Mouse (Mus musculus) stomach, embryonic 14.5 days (tissue): Measurements from ENCODE around the gene Zyg11b. TPM values are rescaled to one million over a fixed set of nuclear protein-coding genes. Genes with fewer than 3 reads are reported as not detected.

Experiments used
- ATAC-seq: fragments of 200-750 bp; cut with Nextera tagmentation; 2 replicates; pipeline ENCODE4 v1.8.0; 2017; ENCODE audit warnings: low read depth, moderate TSS enrichment; ENCODE audit not compliant: insufficient number of reproducible peaks, insufficient read depth, low FRiP score
- H3K27ac ChIP-seq: fragments of 300-500 bp; sonication (generic); 2 replicates; pipeline ENCODE4 v1.5.1; 2014; ENCODE audit warnings: mild to moderate bottlenecking, low read length, moderate library complexity, mixed read lengths
- H3K27me3 ChIP-seq: fragments of 300-500 bp; sonication (generic); 2 replicates; pipeline ENCODE4 v1.6.1; 2014; ENCODE audit warnings: low read length, control low read depth, mixed read lengths; ENCODE audit not compliant: control insufficient read depth, insufficient read depth
- H3K36me3 ChIP-seq: fragments of 300-500 bp; sonication (generic); 2 replicates; pipeline ENCODE4 v1.6.1; 2014; ENCODE audit warnings: mild to moderate bottlenecking, control low read depth, low read length, moderate library complexity, mixed read lengths; ENCODE audit not compliant: control insufficient read depth, insufficient read depth
- H3K4me1 ChIP-seq: fragments of 300-500 bp; sonication (generic); 2 replicates; pipeline ENCODE4 v1.6.1; 2014; ENCODE audit warnings: low read length, control low read depth, mixed read lengths; ENCODE audit not compliant: control insufficient read depth, insufficient read depth
- H3K4me2 ChIP-seq: fragments of 300-500 bp; sonication (generic); replicated peaks from 2 replicates; pipeline ENCODE4 v1.6.1; 2014; ENCODE audit warnings: low read depth, low read length, control low read depth
- H3K4me3 ChIP-seq: fragments of 300-500 bp; sonication (generic); 2 replicates; pipeline ENCODE4 v1.5.1; 2014; ENCODE audit warnings: low read depth, low read length, control low read depth
- H3K9ac ChIP-seq: fragments of 300-500 bp; sonication (generic); replicated peaks from 2 replicates; pipeline ENCODE4 v1.6.1; 2014; ENCODE audit warnings: low read depth, mild to moderate bottlenecking, control low read depth, low read length, moderate library complexity, mixed read lengths
- H3K9me3 ChIP-seq: fragments of 300-500 bp; sonication (generic); 2 replicates; pipeline ENCODE4 v1.6.1; 2016; ENCODE audit warnings: low read depth, low read length, control low read depth; ENCODE audit not compliant: control insufficient read depth
- WGBS: fragments of 180-500 bp; shearing (Covaris S2); extraction: QIAGEN DNeasy Blood & Tissue Kit; methylation state at CpG from one replicate; pipeline ENCODE4 v1.1.7; 2014; 5-methylcytosine and 5-hydroxymethylcytosine counted together
- polyA plus RNA-seq: library from polyadenylated mRNA; unstranded; fragments of >200 nt; fragmentation: Nextera tagmentation; extraction: Ambion mirVana; gene quantifications from 2 replicates; pipeline ENCODE4 v1.2.1, GENCODE M21; 2014

The Zyg11b gene
- polyA plus RNA-seq, 1 experiment from 2014 or later: 18.1 TPM

GRCm38 (mm10) chr4:108233654-108234053 is 67.2 kb downstream of the Zyg11b start:
- H3K27me3 ChIP-seq: no peaks in the 10 kb centered on the region
- H3K9me3 ChIP-seq: no peaks in the 10 kb centered on the region
- H3K4me3 ChIP-seq: no peak overlapping the region
- no peak overlapping the region for H3K9ac ChIP-seq
- WGBS: 87% methylated on average over 3 of the region's 3 CpGs
- no peak for ATAC-seq
- H3K4me2 ChIP-seq: no peak overlapping the region
- H3K4me1 ChIP-seq: no peaks in the 10 kb centered on the region
- peaks cover 15% of the 10 kb centered on the region for H3K36me3 ChIP-seq
- no peak overlapping the region for H3K27ac ChIP-seq

GRCm38 (mm10) chr4:108225341-108225872 is 75.5 kb downstream of the Zyg11b start:
- no peaks in the 10 kb centered on the region for H3K9me3 ChIP-seq
- H3K4me2 ChIP-seq: no peak overlapping the region
- no peaks in the 10 kb centered on the region for H3K36me3 ChIP-seq
- ATAC-seq: no peak
- no peaks in the 10 kb centered on the region for H3K27me3 ChIP-seq
- no peak overlapping the region for H3K9ac ChIP-seq
- H3K4me3 ChIP-seq: no peak overlapping the region
- H3K4me1 ChIP-seq: no peaks in the 10 kb centered on the region
- 47% methylated on average over 3 of the region's 3 CpGs for WGBS
- no peak overlapping the region for H3K27ac ChIP-seq

GRCm38 (mm10) chr4:108222507-108222906 is 78.4 kb downstream of the Zyg11b start:
- no peak overlapping the region for H3K27ac ChIP-seq
- H3K36me3 ChIP-seq: no peaks in the 10 kb centered on the region
- H3K4me3 ChIP-seq: no peak overlapping the region
- H3K9ac ChIP-seq: no peak overlapping the region
- no peak overlapping the region for H3K4me2 ChIP-seq
- WGBS: 94% methylated on average over 5 of the region's 5 CpGs
- no peak for ATAC-seq
- H3K27me3 ChIP-seq: no peaks in the 10 kb centered on the region; the same call in none of the 2 replicates
- no peaks in the 10 kb centered on the region for H3K9me3 ChIP-seq
- H3K4me1 ChIP-seq: 0 out of 2 replicates have a peak, but pooled peaks cover 3% of the 10 kb centered on the region

- ATAC-seq: no peak
- peaks cover 7% of the 10 kb centered on the region for H3K27me3 ChIP-seq
- H3K9ac ChIP-seq: no peak overlapping the region
- H3K4me2 ChIP-seq: 0 out of 2 replicates have a peak overlapping the region, but pooled peaks have one; percentile 10
- 8% methylated on average over 9 of the region's 9 CpGs for WGBS
- no peak overlapping the region for H3K4me3 ChIP-seq
- H3K27ac ChIP-seq: no peak overlapping the region
- no peaks in the 10 kb centered on the region for H3K36me3 ChIP-seq
- no peaks in the 10 kb centered on the region for H3K9me3 ChIP-seq
- 0 out of 2 replicates have a peak, but pooled peaks cover 3% of the 10 kb centered on the region for H3K4me1 ChIP-seq
Observed at GRCm38 (mm10) chr4:108219019-108219418, 81.9 kb downstream of the Zyg11b start.

- peak within 1 kb of the TSS; percentile 57 for H3K4me2 ChIP-seq
- no peaks in the 10 kb centered on the region for H3K36me3 ChIP-seq
- H3K27ac ChIP-seq: no peak within 1 kb of the TSS
- H3K27me3 ChIP-seq: peaks cover 7% of the 10 kb centered on the region
- H3K4me1 ChIP-seq: 0 out of 2 replicates have a peak, but pooled peaks cover 3% of the 10 kb centered on the region
- H3K9ac ChIP-seq: 0 out of 2 replicates have a peak within 1 kb of the TSS, but pooled peaks have one; percentile 21
- no peaks in the 10 kb centered on the region for H3K9me3 ChIP-seq
- ATAC-seq: peak; percentile 49; the same call in 1 of the 2 replicates
- H3K4me3 ChIP-seq: peak within 1 kb of the TSS; percentile 41
- 2% methylated on average over 78 of the region's 107 CpGs for WGBS
Observed at GRCm38 (mm10) chr4:108217332-108218179, 83.3 kb downstream of the Zyg11b start, which contains the start of gene Zyg11a. Gene Zyg11a, minus strand, starts transcription at chr4:108218048.

GRCm38 (mm10) chr4:108213023-108213422 is 87.9 kb downstream of the Zyg11b start:
- no peak for ATAC-seq
- Histone ChIP-seq H3K27ac (no peak overlapping the region), H3K4me2 (no peak overlapping the region), H3K27me3 (peaks cover 7% of the 10 kb centered on the region; the same call in 1 of the 2 replicates), H3K36me3 (no peaks in the 10 kb centered on the region), H3K4me3 (no peak overlapping the region), H3K9ac (no peak overlapping the region), H3K9me3 (no peaks in the 10 kb centered on the region), H3K4me1 (no peaks in the 10 kb centered on the region)
- WGBS: 76% methylated on average over 2 of the region's 2 CpGs

- Histone ChIP-seq H3K4me1 (no peaks in the 10 kb centered on the region), H3K27ac (no peak overlapping the region), H3K36me3 (no peaks in the 10 kb centered on the region), H3K4me3 (no peak overlapping the region), H3K27me3 (no peaks in the 10 kb centered on the region), H3K4me2 (no peak overlapping the region), H3K9ac (no peak overlapping the region), H3K9me3 (no peaks in the 10 kb centered on the region)
- 92% methylated on average over 6 of the region's 6 CpGs for WGBS
- no peak for ATAC-seq
Observed at GRCm38 (mm10) chr4:108204629-108205028, 96.3 kb downstream of the Zyg11b start.

GRCm38 (mm10) chr4:108199236-108199635 is 101.7 kb downstream of the Zyg11b start:
- Histone ChIP-seq H3K27ac (no peak overlapping the region), H3K4me1 (no peaks in the 10 kb centered on the region), H3K4me3 (no peak overlapping the region), H3K27me3 (no peaks in the 10 kb centered on the region), H3K4me2 (no peak overlapping the region), H3K9me3 (no peaks in the 10 kb centered on the region), H3K36me3 (no peaks in the 10 kb centered on the region), H3K9ac (no peak overlapping the region)
- WGBS: 70% methylated on average over 2 of the region's 2 CpGs
- ATAC-seq: no peak
